Mouse (Mus musculus) embryonic facial prominence, embryonic 15.5 days (tissue): ENCODE data around the gene Plpp2. TPM values are rescaled to one million over a fixed set of nuclear protein-coding genes. Genes with fewer than 3 reads are reported as not detected.

Source experiments
- ATAC-seq: fragments of 200-750 bp; cut with Nextera tagmentation; 2 replicates; pipeline ENCODE4 v1.8.0; 2017; ENCODE audit warnings: low read depth, moderate TSS enrichment; ENCODE audit not compliant: insufficient number of reproducible peaks, low FRiP score, low TSS enrichment
- H3K27ac ChIP-seq: fragments of 300-500 bp; sonication (generic); replicated peaks from 2 replicates; pipeline ENCODE4 v1.5.1; 2015; ENCODE audit warnings: mild to moderate bottlenecking, inconsistent platforms
- H3K27me3 ChIP-seq: fragments of 300-500 bp; sonication (generic); 2 replicates; pipeline ENCODE4 v1.6.1; 2015; ENCODE audit warnings: inconsistent platforms
- H3K36me3 ChIP-seq: fragments of 300-500 bp; sonication (generic); 2 replicates; pipeline ENCODE4 v1.6.1; 2015; ENCODE audit warnings: mild to moderate bottlenecking, inconsistent platforms
- H3K4me1 ChIP-seq: fragments of 300-500 bp; sonication (generic); 2 replicates; pipeline ENCODE4 v1.6.1; 2015; ENCODE audit warnings: inconsistent platforms
- H3K4me2 ChIP-seq: fragments of 300-500 bp; sonication (generic); replicated peaks from 2 replicates; pipeline ENCODE4 v1.6.1; 2015; ENCODE audit warnings: mild to moderate bottlenecking, inconsistent platforms
- H3K4me3 ChIP-seq: fragments of 300-500 bp; sonication (generic); replicated peaks from 2 replicates; pipeline ENCODE4 v1.5.1; 2015; ENCODE audit warnings: mild to moderate bottlenecking, inconsistent platforms
- H3K9ac ChIP-seq: fragments of 300-500 bp; sonication (generic); 2 replicates; pipeline ENCODE4 v1.6.1; 2015; ENCODE audit warnings: inconsistent platforms
- H3K9me3 ChIP-seq: fragments of 300-500 bp; sonication (generic); replicated peaks from 2 replicates; pipeline ENCODE4 v1.6.1; 2016; ENCODE audit warnings: inconsistent platforms
- WGBS: fragments of 180-500 bp; shearing (Covaris S2); methylation state at CpG from one replicate; pipeline ENCODE4 v1.1.7; 2015; 5-methylcytosine and 5-hydroxymethylcytosine counted together
- polyA plus RNA-seq: library from polyadenylated mRNA; unstranded; fragments of >200 nt; fragmentation: Nextera tagmentation; extraction: Ambion mirVana; gene quantifications from 2 replicates; pipeline ENCODE4 v1.2.1, GENCODE M21; 2015

The Plpp2 gene
- polyA plus RNA-seq, 1 experiment from 2014 or later = 25.3 TPM

DNA sequence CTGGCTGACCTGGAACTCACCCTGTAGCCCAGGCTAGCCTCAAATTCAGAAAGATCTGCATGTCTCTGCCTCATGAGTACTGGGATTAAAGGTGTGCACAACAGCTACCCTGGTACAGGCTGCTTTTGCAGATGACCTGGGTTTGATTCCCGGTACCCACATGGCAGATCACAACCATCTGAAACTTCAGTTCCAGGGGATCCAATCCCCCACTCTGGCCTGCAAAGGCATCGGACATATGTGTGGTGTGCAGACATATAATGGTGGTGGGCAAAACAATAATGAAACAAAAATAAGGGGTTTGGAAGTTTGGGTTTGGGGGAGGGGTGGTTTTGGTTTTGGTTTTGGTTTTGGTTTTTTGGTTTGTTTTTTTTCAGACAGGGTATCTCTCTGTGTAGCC is 37.7 kb upstream of the Plpp2 start:
- 87% methylated on average over 2 of the region's 2 CpGs for WGBS
- Histone ChIP-seq H3K27ac (no peak overlapping the region), H3K9me3 (no peaks in the 10 kb centered on the region), H3K4me2 (no peak overlapping the region), H3K36me3 (no peaks in the 10 kb centered on the region), H3K9ac (no peak overlapping the region), H3K4me3 (no peak overlapping the region), H3K27me3 (no peaks in the 10 kb centered on the region), H3K4me1 (no peaks in the 10 kb centered on the region)
- no peak for ATAC-seq

GRCm38 (mm10) chr10:79569921-79570320 is 36.3 kb upstream of the Plpp2 start:
- Histone ChIP-seq H3K27ac (no peak overlapping the region), H3K9me3 (no peaks in the 10 kb centered on the region), H3K4me2 (no peak overlapping the region), H3K4me1 (no peaks in the 10 kb centered on the region), H3K36me3 (no peaks in the 10 kb centered on the region), H3K27me3 (no peaks in the 10 kb centered on the region), H3K4me3 (no peak overlapping the region), H3K9ac (no peak overlapping the region)
- 89% methylated on average over 5 of the region's 5 CpGs for WGBS
- no peak for ATAC-seq

DNA sequence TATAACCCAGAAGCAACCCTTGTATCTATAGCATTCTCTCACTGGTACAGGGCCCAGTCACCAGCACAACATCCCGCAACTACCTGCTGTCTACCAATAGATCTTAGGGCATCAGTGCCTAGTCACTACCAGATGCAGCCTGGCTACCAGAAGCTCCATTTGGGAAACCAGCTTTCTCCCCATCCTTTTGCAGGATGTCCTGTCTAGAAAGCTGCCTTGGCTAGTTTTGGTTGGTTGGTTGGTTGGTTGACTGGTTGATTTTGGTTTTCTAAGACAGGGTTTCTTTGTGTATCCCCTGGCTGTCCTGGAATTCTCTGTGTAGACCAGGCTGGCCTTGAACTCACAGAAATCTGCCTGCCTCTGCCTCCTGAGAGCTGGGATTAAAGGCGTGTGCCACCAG is 26.1 kb upstream of the Plpp2 start:
- ATAC-seq = no peak
- WGBS = 92% methylated on average over 2 of the region's 2 CpGs
- H3K9ac ChIP-seq = no peak overlapping the region
- H3K27ac ChIP-seq = no peak overlapping the region
- H3K4me1 ChIP-seq = peaks cover 6% of the 10 kb centered on the region; the same call in 1 of the 2 replicates
- no peak overlapping the region for H3K4me3 ChIP-seq
- H3K27me3 ChIP-seq = no peaks in the 10 kb centered on the region
- H3K36me3 ChIP-seq = no peaks in the 10 kb centered on the region
- H3K4me2 ChIP-seq = no peak overlapping the region
- H3K9me3 ChIP-seq = 0 out of 2 replicates have a peak, but pooled peaks cover 3% of the 10 kb centered on the region

DNA sequence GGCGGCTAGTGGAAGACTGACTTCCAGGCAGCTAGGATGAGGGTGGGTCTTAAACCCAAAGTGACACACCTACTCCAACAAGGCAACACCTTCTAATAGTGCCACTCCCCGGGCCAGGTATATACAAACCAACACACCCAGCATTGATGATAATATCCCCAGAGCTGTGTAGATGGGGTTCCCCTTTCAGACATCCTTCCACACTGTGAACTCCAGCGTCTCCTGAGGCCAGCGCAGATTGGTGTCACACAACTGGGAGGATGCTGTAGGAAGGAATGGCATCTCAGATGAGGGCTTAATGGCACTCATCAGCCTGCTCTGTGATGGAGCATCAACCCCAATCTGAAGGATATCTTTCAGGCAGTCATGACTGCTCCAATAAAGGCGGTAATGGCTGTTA is 23.9 kb upstream of the Plpp2 start:
- 94% methylated on average over 5 of the region's 5 CpGs for whole genome bisulfite sequencing
- Histone ChIP-seq H3K27me3 (no peaks in the 10 kb centered on the region), H3K4me2 (no peak overlapping the region), H3K4me1 (peaks cover 19% of the 10 kb centered on the region), H3K9me3 (0 out of 2 replicates have a peak, but pooled peaks cover 3% of the 10 kb centered on the region), H3K36me3 (no peaks in the 10 kb centered on the region), H3K27ac (no peak overlapping the region), H3K4me3 (no peak overlapping the region), H3K9ac (no peak overlapping the region)
- ATAC-seq = no peak

- Histone ChIP-seq H3K27ac (no peak overlapping the region), H3K36me3 (no peaks in the 10 kb centered on the region), H3K4me1 (peaks cover 23% of the 10 kb centered on the region), H3K4me2 (no peak overlapping the region), H3K9ac (no peak overlapping the region), H3K4me3 (no peak overlapping the region), H3K9me3 (0 out of 2 replicates have a peak, but pooled peaks cover 3% of the 10 kb centered on the region), H3K27me3 (no peaks in the 10 kb centered on the region)
- WGBS = 89% methylated on average over 5 of the region's 5 CpGs
- no peak for ATAC-seq
Observed at GRCm38 (mm10) chr10:79556951-79557350, 23.4 kb upstream of the Plpp2 start.

GRCm38 (mm10) chr10:79555238-79555724 is 21.7 kb upstream of the Plpp2 start:
- H3K36me3 ChIP-seq = peaks cover 8% of the 10 kb centered on the region; the same call in 1 of the 2 replicates
- H3K9me3 ChIP-seq = 0 out of 2 replicates have a peak, but pooled peaks cover 3% of the 10 kb centered on the region
- no peaks in the 10 kb centered on the region for H3K27me3 ChIP-seq
- H3K4me3 ChIP-seq = peak overlapping the region; percentile 94
- peaks cover 23% of the 10 kb centered on the region for H3K4me1 ChIP-seq
- no peak overlapping the region for H3K27ac ChIP-seq
- peak overlapping the region; percentile 99 for H3K9ac ChIP-seq
- ATAC-seq = peak; percentile 18; the same call in 1 of the 2 replicates
- peak overlapping the region; percentile 78 for H3K4me2 ChIP-seq
- WGBS = 23% methylated on average over 7 of the region's 7 CpGs

DNA sequence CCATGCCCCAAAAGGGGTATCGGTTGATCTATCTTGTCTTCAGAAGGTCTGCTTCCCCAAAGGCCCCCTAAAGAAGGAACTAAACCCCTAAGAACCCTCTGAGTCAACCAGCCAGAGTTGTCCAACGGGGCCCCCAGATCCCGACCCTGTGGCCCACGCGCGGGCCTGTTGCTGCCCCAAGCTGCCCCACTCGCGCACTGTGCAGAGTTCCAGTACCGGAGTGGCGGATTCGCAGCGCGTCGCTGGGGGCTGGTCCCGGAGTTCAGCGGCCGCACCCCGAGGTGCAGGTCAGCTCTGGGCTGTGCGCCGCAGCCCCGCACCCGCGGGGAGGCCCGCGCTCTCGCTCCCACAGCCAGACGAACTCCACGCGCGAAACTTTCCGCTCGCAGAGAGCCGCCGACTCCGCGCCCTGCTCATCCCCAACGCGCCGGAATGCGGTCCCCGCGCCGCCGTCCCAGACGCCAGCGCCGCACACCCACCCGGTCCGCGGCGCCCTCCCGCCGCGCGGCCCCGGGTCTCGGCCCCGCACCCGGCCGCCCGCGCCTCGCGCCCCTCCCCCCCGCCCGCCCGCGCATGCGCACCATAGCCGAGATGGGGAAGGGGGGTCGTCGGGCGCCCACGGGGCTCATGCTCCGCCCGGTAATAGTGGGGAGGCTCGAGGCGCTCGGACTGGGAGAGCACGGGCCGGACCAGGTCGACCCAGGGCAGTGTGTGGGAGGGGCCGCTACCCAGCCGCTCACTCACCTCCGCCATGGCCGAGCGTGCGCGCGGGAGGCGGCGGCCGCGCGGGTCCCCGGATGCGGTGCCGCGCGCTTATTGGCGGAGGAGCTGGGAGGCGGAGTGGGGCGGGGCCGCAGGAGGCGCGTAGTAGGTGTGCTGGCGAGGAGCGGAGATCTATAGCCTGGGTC is 21.0 kb upstream of the Plpp2 start, which contains the start of gene Mier2:
TSS of gene Mier2 (minus strand) at position 870 of the 908 bp plus-strand sequence.
- under 1% methylated on average over 88 of the region's 108 CpGs for WGBS
- peaks cover 15% of the 10 kb centered on the region for H3K36me3 ChIP-seq
- peak within 1 kb of the TSS; percentile 58; the same call in 1 of the 2 replicates for H3K27ac ChIP-seq
- H3K4me3 ChIP-seq = peak within 1 kb of the TSS; percentile 94
- H3K4me2 ChIP-seq = peak within 1 kb of the TSS; percentile 78
- peaks cover 23% of the 10 kb centered on the region for H3K4me1 ChIP-seq
- H3K27me3 ChIP-seq = no peaks in the 10 kb centered on the region
- H3K9ac ChIP-seq = peak within 1 kb of the TSS; percentile 99
- H3K9me3 ChIP-seq = 0 out of 2 replicates have a peak, but pooled peaks cover 3% of the 10 kb centered on the region
- ATAC-seq = peak; percentile 73

DNA sequence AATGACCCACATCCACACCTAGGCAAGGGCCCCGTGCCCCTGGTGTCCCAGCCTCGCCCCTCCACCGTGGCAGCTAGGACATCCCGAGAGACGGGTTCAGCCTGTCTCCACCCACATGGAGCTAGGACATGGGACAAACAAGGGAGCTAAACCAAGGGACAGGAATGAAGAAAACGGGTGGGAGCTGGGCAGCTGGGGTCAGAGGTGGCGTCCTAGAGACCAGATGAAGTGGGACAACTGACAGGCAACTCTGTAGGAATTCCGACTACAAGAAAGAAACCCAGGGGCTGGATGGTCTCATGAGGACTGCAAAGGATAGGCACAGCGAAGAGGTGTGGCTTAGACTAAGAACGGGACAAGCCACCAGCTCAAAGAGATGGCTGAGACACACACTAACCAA is 20.1 kb upstream of the Plpp2 start:
- no peak for ATAC-seq
- H3K4me1 ChIP-seq = peaks cover 23% of the 10 kb centered on the region
- no peaks in the 10 kb centered on the region for H3K27me3 ChIP-seq
- 22% methylated on average over 10 of the region's 10 CpGs for WGBS
- peak overlapping the region; percentile 94 for H3K4me3 ChIP-seq
- H3K4me2 ChIP-seq = peak overlapping the region; percentile 78
- peaks cover 23% of the 10 kb centered on the region for H3K36me3 ChIP-seq
- H3K9ac ChIP-seq = peak overlapping the region; percentile 99; the same call in 1 of the 2 replicates
- H3K27ac ChIP-seq = no peak overlapping the region
- H3K9me3 ChIP-seq = 0 out of 2 replicates have a peak, but pooled peaks cover 3% of the 10 kb centered on the region

- peak overlapping the region; percentile 78 for H3K4me2 ChIP-seq
- H3K36me3 ChIP-seq = peaks cover 29% of the 10 kb centered on the region
- H3K27me3 ChIP-seq = no peaks in the 10 kb centered on the region
- no peak overlapping the region for H3K27ac ChIP-seq
- peaks cover 23% of the 10 kb centered on the region for H3K4me1 ChIP-seq
- peak overlapping the region; percentile 94 for H3K4me3 ChIP-seq
- ATAC-seq = no peak
- H3K9me3 ChIP-seq = no peaks in the 10 kb centered on the region
- 79% methylated on average over 6 of the region's 6 CpGs for WGBS
- no peak overlapping the region for H3K9ac ChIP-seq
Observed at GRCm38 (mm10) chr10:79553176-79553575, 19.6 kb upstream of the Plpp2 start.

DNA sequence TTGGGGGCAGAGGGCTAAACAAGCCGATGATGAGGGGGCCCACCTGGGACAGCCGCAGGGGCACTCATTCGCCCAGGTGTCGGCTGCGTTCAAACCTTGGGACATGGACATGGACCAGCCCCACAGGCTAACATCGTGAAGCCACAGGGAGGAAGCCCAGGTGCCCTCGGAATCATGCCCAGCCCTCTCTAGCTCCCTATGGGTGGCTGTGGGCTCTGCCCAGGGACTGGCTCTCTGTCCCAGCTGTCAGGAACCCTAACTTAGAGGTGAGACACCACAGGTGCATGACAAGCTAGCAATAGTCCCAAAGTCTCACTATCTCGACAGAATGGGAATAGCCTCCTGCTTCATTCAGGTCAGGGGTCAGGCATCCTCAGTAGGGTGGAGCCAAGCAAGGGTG is 18.9 kb upstream of the Plpp2 start:
- no peak for ATAC-seq
- H3K4me2 ChIP-seq = no peak overlapping the region

GRCm38 (mm10) chr10:79550366-79550765 is 16.8 kb upstream of the Plpp2 start:
- Histone ChIP-seq H3K4me3 (no peak overlapping the region), H3K36me3 (peaks cover 57% of the 10 kb centered on the region), H3K9me3 (no peaks in the 10 kb centered on the region), H3K4me2 (no peak overlapping the region), H3K27ac (no peak overlapping the region), H3K27me3 (no peaks in the 10 kb centered on the region), H3K9ac (no peak overlapping the region), H3K4me1 (peaks cover 20% of the 10 kb centered on the region)
- ATAC-seq = no peak
- 85% methylated on average over 9 of the region's 9 CpGs for WGBS

More for the DNA sequence above, 18.9 kb upstream of the Plpp2 start:
- Histone ChIP-seq H3K36me3 (peaks cover 35% of the 10 kb centered on the region), H3K27ac (no peak overlapping the region), H3K9me3 (no peaks in the 10 kb centered on the region), H3K4me3 (no peak overlapping the region), H3K27me3 (no peaks in the 10 kb centered on the region), H3K9ac (no peak overlapping the region), H3K4me1 (peaks cover 23% of the 10 kb centered on the region)
- WGBS = 82% methylated on average over 8 of the region's 8 CpGs
